Mouse (Mus musculus) kidney, embryonic 15.5 days (tissue): ENCODE measurements at regions not wholly inside any gene's neighbourhood (a gene's known extent, or its start where the extent isn't known, plus 50 kb on each side); places are given as distances from the start of the nearest gene placed in this dataset.
"Not testable (repeated sequence)": the region's sequence is repeated elsewhere in the genome, so short reads cannot be mapped to it uniquely, and the experiment has no call there.

Source experiments
- ATAC-seq: fragments of 200-750 bp; cut with Nextera tagmentation; replicated peaks from 2 replicates; pipeline ENCODE4 v1.8.0; 2017; ENCODE audit warnings: moderate TSS enrichment; ENCODE audit not compliant: low FRiP score
- H3K27ac ChIP-seq: fragments of 300-500 bp; sonication (generic); 2 replicates; pipeline ENCODE4 v1.5.1; 2015; ENCODE audit warnings: mild to moderate bottlenecking, inconsistent platforms
- H3K27me3 ChIP-seq: fragments of 300-500 bp; sonication (generic); 2 replicates; pipeline ENCODE4 v1.6.1; 2015; ENCODE audit warnings: inconsistent platforms
- H3K36me3 ChIP-seq: fragments of 300-500 bp; sonication (generic); 2 replicates; pipeline ENCODE4 v1.6.1; 2015; ENCODE audit warnings: inconsistent platforms
- H3K4me1 ChIP-seq: fragments of 300-500 bp; sonication (generic); 2 replicates; pipeline ENCODE4 v1.6.1; 2015; ENCODE audit warnings: inconsistent platforms
- H3K4me2 ChIP-seq: fragments of 300-500 bp; sonication (generic); 2 replicates; pipeline ENCODE4 v1.6.1; 2015; ENCODE audit warnings: moderate library complexity, mild to moderate bottlenecking, inconsistent platforms
- H3K4me3 ChIP-seq: fragments of 300-500 bp; sonication (generic); replicated peaks from 2 replicates; pipeline ENCODE4 v1.5.1; 2015; ENCODE audit warnings: mild to moderate bottlenecking, inconsistent platforms
- H3K9ac ChIP-seq: fragments of 300-500 bp; sonication (generic); 2 replicates; pipeline ENCODE4 v1.6.1; 2015; ENCODE audit warnings: mild to moderate bottlenecking, inconsistent platforms
- H3K9me3 ChIP-seq: fragments of 300-500 bp; sonication (generic); replicated peaks from 2 replicates; pipeline ENCODE4 v1.6.1; 2016; ENCODE audit warnings: inconsistent platforms
- WGBS: fragments of 180-500 bp; shearing (Covaris S2); methylation state at CpG from one replicate; pipeline ENCODE4 v1.1.7; 2015; ENCODE audit warnings: mixed read lengths; 5-methylcytosine and 5-hydroxymethylcytosine counted together

DNA sequence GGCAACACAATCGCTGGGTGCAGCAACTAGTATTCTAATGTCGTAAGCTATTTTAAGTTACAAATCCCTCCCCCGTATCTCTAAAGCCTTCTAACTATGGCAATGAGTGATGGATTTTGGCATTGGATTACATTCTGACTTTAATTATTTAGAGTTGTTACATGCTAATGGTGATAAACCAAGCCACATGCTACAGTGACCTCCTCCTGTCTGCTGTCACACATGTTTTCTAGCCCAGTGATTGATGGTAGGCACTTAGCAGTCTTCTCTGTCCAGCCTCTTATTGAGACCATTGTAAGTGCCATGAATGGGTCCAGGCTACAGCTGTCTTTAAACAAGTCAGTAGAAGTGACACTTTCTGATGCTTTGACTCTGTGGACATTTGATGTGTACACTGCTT lies 224.7 kb upstream of the Dpp6 start:
- WGBS: 32% methylated on average over 3 of the region's 3 CpGs
- Histone ChIP-seq H3K4me1 (0 out of 2 replicates have a peak, but pooled peaks cover 5% of the 10 kb centered on the region), H3K4me3 (no peak overlapping the region), H3K9me3 (no peaks in the 10 kb centered on the region), H3K9ac (no peak overlapping the region), H3K36me3 (no peaks in the 10 kb centered on the region), H3K4me2 (no peak overlapping the region), H3K27ac (no peak overlapping the region), H3K27me3 (no peaks in the 10 kb centered on the region)
- peak; percentile 62 for ATAC-seq

DNA sequence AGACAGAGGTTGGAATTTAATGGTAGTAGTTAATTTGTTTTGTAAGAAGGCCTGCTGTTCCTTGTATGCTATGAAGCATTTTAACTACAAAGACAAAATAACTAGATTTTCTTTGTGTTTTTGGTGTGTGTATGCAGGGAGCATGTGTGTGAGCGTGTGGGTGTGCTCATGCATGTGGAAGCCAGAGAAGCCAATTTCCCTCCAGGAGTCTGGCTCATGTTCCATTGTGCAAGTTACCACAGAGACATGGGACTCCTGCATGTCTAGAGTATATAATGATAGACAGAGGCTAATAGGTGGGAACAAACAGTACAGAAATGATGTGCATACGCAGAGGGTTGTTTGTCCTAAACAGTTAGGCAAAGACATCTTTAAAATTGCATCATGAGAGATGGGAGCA lies 219.0 kb upstream of the Dpp6 start:
- 87% methylated on average over 2 of the region's 2 CpGs for WGBS
- Histone ChIP-seq H3K27ac (no peak overlapping the region), H3K4me3 (no peak overlapping the region), H3K4me1 (no peaks in the 10 kb centered on the region), H3K4me2 (no peak overlapping the region), H3K36me3 (no peaks in the 10 kb centered on the region), H3K9ac (no peak overlapping the region), H3K9me3 (no peaks in the 10 kb centered on the region), H3K27me3 (no peaks in the 10 kb centered on the region)
- ATAC-seq: no peak

DNA sequence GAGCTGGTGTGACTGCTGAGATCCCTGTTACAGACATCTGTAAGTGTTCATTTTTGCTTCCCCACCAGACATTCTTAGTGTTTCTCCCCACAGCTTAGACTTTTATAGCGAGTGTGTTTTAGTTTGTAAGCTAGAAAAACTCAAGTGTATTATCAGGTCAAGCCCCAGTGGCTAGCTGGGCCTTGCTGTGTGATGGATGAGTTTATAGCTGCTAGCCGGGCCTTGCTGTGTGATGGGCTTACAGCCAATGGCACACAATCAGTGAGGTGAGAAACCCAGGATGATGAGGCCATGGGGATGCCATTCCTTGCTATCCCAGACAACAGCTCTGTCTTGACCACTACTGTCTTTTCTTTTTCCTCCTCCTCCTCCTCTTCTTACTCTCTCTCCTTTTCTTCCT lies 197.7 kb upstream of the Dpp6 start:
- 14% methylated on average over 2 of the region's 2 CpGs for WGBS
- no peak overlapping the region for H3K27ac ChIP-seq

DNA sequence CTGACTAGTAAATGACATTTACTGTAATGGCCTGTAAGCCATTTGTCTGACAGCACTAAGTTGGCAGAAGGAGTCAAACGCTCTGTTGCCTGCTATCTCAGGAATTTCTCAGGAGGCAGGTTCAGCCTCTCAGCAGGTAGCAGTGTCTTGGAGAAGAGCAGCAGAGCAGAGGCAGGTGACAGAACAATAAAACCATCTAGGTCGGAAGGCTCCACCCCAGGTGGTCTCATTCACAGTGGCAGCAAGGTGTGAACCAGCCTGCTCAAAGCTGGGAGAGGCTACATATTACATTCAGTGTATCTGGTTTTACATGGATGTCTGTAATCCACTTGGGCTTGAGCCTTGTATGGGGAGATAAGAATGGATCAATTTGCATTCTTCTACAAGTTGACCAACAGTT lies 194.9 kb upstream of the Dpp6 start:
- H3K4me3 ChIP-seq: no peak overlapping the region
- no peaks in the 10 kb centered on the region for H3K27me3 ChIP-seq
- WGBS: 22% methylated on average over 2 of the region's 2 CpGs

More for the DNA sequence above, 197.7 kb upstream of the Dpp6 start:
- Histone ChIP-seq H3K4me2 (no peak overlapping the region), H3K9me3 (no peaks in the 10 kb centered on the region), H3K4me3 (no peak overlapping the region), H3K27me3 (no peaks in the 10 kb centered on the region), H3K9ac (no peak overlapping the region), H3K36me3 (no peaks in the 10 kb centered on the region), H3K4me1 (no peaks in the 10 kb centered on the region)
- no peak for ATAC-seq

DNA sequence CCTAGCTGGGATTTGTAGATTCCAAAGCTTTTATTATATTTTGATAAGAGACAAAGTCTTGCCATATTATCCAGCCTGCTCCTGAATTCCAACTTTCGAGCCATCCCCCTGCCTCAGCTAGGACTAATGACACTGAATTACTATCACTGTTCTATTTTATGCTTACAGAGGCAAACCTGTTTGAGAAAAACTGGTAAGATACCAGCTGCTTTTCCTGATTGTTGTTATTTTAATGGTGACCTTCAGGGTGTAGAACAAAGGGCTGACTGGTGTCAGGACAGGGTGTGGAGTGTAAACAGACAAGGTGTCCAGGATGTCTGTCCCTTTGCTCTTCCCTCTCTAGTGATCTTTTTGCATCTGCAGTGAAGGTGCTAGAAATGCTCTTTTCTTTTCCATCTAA lies 145.5 kb upstream of the Dpp6 start:
- Histone ChIP-seq H3K36me3 (no peaks in the 10 kb centered on the region), H3K4me3 (no peak overlapping the region), H3K27ac (no peak overlapping the region), H3K4me2 (no peak overlapping the region), H3K9ac (no peak overlapping the region), H3K9me3 (no peaks in the 10 kb centered on the region), H3K27me3 (no peaks in the 10 kb centered on the region), H3K4me1 (no peaks in the 10 kb centered on the region)
- 48% methylated on average over 1 of the region's 1 CpGs for WGBS
- no peak for ATAC-seq

More for the DNA sequence above, 194.9 kb upstream of the Dpp6 start:
- Histone ChIP-seq H3K4me2 (no peak overlapping the region), H3K4me1 (no peaks in the 10 kb centered on the region), H3K9me3 (no peaks in the 10 kb centered on the region), H3K9ac (no peak overlapping the region), H3K36me3 (no peaks in the 10 kb centered on the region), H3K27ac (no peak overlapping the region)
- no peak for ATAC-seq

DNA sequence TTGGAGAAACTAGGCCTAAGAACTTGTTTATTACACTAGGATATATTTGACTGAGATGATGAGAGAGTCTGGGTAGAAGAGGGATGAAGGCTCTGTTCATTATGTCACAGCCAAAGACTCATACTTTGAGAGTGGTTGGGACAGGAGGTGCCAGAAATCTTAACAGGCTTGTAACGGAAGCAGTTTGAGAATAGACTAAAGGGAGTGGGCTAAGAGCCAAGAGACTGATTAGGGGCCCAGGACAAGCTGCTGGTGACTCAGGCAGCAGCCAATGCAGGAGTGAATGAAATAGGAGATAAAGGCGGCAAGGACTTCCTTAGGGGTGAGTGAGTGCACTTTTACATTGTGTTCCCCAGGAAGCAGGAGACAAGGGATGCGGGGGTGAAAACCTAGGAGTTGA lies 127.2 kb upstream of the Dpp6 start:
- ATAC-seq: no peak
- H3K27me3 ChIP-seq: no peaks in the 10 kb centered on the region
- no peak overlapping the region for H3K27ac ChIP-seq
- H3K4me2 ChIP-seq: no peak overlapping the region
- H3K36me3 ChIP-seq: no peaks in the 10 kb centered on the region
- 64% methylated on average over 3 of the region's 3 CpGs for WGBS
- no peak overlapping the region for H3K4me3 ChIP-seq
- no peaks in the 10 kb centered on the region for H3K4me1 ChIP-seq
- H3K9ac ChIP-seq: no peak overlapping the region
- H3K9me3 ChIP-seq: no peaks in the 10 kb centered on the region

DNA sequence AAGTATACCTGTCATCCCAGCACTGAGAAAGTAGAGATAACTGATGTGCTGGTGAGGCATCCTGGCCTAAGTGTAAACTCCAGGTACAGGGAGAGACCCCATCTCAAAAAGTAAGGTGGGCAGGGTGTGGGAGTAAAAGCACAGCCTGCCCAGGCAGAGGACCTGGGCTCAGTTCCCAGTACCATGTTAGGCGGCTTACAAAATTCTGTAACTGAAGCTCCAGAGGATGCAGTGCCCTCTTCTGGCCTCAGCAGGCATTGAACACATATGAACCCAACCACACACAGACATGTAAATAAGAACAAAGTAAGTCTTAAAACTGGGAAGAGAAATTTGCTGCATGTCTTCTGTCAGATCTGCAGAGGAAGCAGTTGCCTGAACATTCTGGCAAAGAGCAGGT lies 125.9 kb upstream of the Dpp6 start:
- no peaks in the 10 kb centered on the region for H3K9me3 ChIP-seq
- no peak overlapping the region for H3K4me2 ChIP-seq
- no peak overlapping the region for H3K27ac ChIP-seq
- ATAC-seq: no peak
- no peaks in the 10 kb centered on the region for H3K27me3 ChIP-seq
- H3K36me3 ChIP-seq: no peaks in the 10 kb centered on the region
- H3K4me1 ChIP-seq: no peaks in the 10 kb centered on the region
- whole genome bisulfite sequencing: 93% methylated on average over 1 of the region's 1 CpGs
- H3K4me3 ChIP-seq: no peak overlapping the region
- no peak overlapping the region for H3K9ac ChIP-seq

DNA sequence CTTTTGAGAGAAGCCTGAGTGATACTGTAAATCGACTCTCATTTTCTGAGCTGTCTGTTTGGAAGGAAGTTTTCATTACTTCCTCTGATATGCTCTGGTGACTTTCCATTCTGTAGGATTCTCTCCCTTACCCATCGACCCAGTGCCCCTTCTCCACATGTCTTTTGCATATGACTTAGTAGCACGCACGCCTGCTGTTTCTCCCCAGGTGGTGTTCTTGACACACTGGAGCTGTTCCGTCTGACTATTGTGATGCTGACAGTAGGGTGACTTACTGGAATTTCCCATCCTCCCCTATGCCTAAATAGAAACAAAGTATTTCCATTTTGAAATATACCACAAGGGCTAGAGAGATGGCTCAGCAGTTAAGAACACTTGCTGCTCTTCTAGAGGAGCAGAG lies 125.0 kb upstream of the Dpp6 start:
- no peak overlapping the region for H3K4me3 ChIP-seq
- H3K4me2 ChIP-seq: no peak overlapping the region
- no peaks in the 10 kb centered on the region for H3K4me1 ChIP-seq
- no peak overlapping the region for H3K27ac ChIP-seq
- no peaks in the 10 kb centered on the region for H3K27me3 ChIP-seq
- ATAC-seq: no peak
- WGBS: 40% methylated on average over 5 of the region's 5 CpGs
- no peaks in the 10 kb centered on the region for H3K36me3 ChIP-seq
- no peaks in the 10 kb centered on the region for H3K9me3 ChIP-seq
- H3K9ac ChIP-seq: no peak overlapping the region

DNA sequence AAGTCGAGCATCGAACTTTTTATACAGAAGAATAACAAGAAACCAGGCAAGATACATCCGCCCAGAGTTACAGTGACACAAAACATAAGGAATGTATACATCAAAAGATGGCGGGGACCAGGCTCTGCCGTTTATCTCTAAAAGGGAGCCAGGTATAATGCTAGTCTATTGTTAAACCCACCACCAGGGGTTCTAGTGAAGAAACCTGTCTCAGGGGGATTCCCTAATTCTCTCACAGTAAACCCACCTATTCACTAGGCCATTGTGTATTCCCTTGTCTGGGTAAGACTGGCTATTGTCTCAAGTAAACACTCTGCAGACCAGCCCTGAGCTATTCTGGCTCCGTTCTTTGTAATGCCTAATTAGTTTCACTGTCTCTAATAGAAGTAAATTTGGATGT lies 113.4 kb upstream of the Dpp6 start:
- not testable (repeated sequence) for H3K9me3 ChIP-seq, H3K4me1 ChIP-seq, H3K4me2 ChIP-seq, H3K36me3 ChIP-seq, H3K4me3 ChIP-seq, H3K27ac ChIP-seq, ATAC-seq, H3K9ac ChIP-seq, H3K27me3 ChIP-seq
- 77% methylated on average over 6 of the region's 6 CpGs for WGBS

DNA sequence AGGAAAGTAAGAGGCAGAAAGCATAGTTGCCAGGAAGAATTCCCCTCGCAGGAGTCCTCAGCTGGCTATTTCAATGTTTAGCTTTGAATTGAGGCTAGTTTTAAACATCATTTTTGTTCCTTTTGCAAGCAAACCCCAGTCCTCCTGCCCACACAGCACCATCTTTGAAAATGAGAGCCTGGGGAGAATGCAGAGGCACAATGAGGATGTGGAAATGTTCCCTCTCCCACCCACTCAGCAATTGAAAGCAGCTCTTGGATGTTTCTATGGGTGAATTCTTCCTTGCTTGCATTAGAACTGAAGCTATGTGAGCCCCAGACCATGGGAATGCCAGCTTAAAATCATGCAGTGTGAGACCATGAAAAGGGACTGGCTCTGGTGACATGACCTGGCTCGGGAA lies 109.3 kb upstream of the Dpp6 start:
- WGBS: 72% methylated on average over 2 of the region's 2 CpGs
- H3K27ac ChIP-seq: no peak overlapping the region
- no peaks in the 10 kb centered on the region for H3K4me1 ChIP-seq
- no peak overlapping the region for H3K4me3 ChIP-seq
- no peak for ATAC-seq
- H3K9me3 ChIP-seq: no peaks in the 10 kb centered on the region
- H3K9ac ChIP-seq: no peak overlapping the region
- H3K36me3 ChIP-seq: no peaks in the 10 kb centered on the region
- H3K4me2 ChIP-seq: no peak overlapping the region
- H3K27me3 ChIP-seq: no peaks in the 10 kb centered on the region

DNA sequence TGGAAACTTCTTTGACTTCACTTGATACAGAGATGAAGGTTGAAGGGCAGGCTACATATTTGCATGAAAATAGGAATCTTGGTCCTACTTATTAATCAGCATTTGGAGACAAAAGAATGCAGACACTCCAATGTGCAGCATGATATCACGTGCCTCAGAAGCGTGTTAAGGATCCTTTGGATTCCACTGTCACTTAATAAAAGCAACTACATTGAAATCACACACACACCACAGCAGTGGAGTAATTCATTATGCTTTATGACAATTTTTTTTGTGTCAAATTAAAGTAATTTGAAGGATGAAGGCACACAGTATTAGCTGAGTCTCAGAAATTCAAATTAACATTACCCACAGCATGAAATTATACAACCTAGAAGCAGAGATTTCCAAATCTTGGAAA lies 92.5 kb upstream of the Dpp6 start:
- no peaks in the 10 kb centered on the region for H3K4me1 ChIP-seq
- no peak overlapping the region for H3K27ac ChIP-seq
- no peak overlapping the region for H3K4me2 ChIP-seq
- H3K27me3 ChIP-seq: no peaks in the 10 kb centered on the region
- H3K9me3 ChIP-seq: 0 out of 2 replicates have a peak, but pooled peaks cover 3% of the 10 kb centered on the region
- no peak overlapping the region for H3K4me3 ChIP-seq
- no peak for ATAC-seq
- no peak overlapping the region for H3K9ac ChIP-seq
- 89% methylated on average over 2 of the region's 2 CpGs for WGBS
- H3K36me3 ChIP-seq: no peaks in the 10 kb centered on the region

DNA sequence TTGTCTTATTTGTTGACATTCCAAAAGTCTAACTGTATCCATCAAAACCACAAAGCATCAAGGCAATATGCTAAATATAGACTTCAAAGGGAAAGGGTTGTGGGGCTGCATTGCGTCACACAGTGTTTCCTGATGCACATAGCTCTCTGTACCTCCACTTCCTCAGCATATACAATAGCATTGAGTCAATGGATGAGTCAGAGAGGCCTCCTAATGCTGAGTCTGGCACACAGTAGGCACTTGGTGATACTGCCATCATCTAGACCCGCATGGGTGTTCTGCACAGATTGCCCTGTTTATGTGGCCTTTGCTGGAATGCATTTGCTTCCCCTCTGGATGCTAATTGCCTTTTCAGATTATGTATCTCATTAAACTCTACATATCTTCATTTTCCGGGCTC lies 91.0 kb upstream of the Dpp6 start:
- H3K9me3 ChIP-seq: 0 out of 2 replicates have a peak, but pooled peaks cover 3% of the 10 kb centered on the region
- 78% methylated on average over 3 of the region's 3 CpGs for WGBS
- no peak overlapping the region for H3K4me3 ChIP-seq
- H3K27ac ChIP-seq: no peak overlapping the region
- ATAC-seq: no peak
- no peaks in the 10 kb centered on the region for H3K36me3 ChIP-seq
- no peaks in the 10 kb centered on the region for H3K4me1 ChIP-seq
- no peak overlapping the region for H3K9ac ChIP-seq
- H3K4me2 ChIP-seq: no peak overlapping the region
- H3K27me3 ChIP-seq: no peaks in the 10 kb centered on the region

DNA sequence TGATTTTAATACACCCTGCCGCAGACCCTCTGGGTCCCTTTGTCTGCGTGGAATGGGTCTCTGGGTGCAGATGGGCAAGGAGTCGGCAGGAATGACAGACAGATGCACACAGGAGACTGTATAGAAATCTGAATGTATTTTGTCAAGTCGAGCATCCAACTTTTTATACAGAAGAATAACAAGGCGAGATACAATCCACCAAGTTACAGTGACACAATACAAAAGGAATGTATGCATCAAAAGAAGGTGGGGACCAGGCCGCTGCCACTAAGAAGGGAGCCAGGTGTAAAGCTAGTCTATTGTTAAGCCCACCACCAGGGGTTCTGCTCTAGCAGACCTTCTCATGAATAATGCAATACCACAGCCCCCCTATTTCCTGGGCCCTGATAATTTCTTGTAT lies 65.8 kb upstream of the Dpp6 start:
- H3K4me3 ChIP-seq, H3K9me3 ChIP-seq, H3K27me3 ChIP-seq, H3K36me3 ChIP-seq, H3K4me2 ChIP-seq, ATAC-seq, H3K9ac ChIP-seq, H3K4me1 ChIP-seq, H3K27ac ChIP-seq: not testable (repeated sequence)
- WGBS: 87% methylated on average over 6 of the region's 6 CpGs
